Mouse (Mus musculus): ENCODE data around the gene Cfap298. TPM values are rescaled to one million over a fixed set of nuclear protein-coding genes. Genes with fewer than 3 reads are reported as not detected.

The Cfap298 gene
- polyA plus RNA-seq, 1 experiment: 35.4 TPM

- no peak overlapping the region for H3K27ac ChIP-seq (ENCODE audit: insufficient read depth, low read length)
- H3K4me3 ChIP-seq (ENCODE audit: insufficient read depth, low read length): no peak overlapping the region
- TF ChIP-seq CTCF (IDR thresholded peaks at IDR 0.05; ENCODE audit: extremely low read depth, insufficient read depth, low read length) (no peak), POLR2A (IDR thresholded peaks at IDR 0.05; ENCODE audit: extremely low read depth, insufficient read depth, low read length) (no peak)
Measured at GRCm38 (mm10) chr16:90953147-90953546, 18.2 kb upstream of the Cfap298 start.

GRCm38 (mm10) chr16:90950354-90950963 lies 15.5 kb upstream of the Cfap298 start:
- Histone ChIP-seq H3K4me3 (ENCODE audit: insufficient read depth, low read length) (no peak overlapping the region), H3K27ac (ENCODE audit: insufficient read depth, low read length) (no peak overlapping the region), H3K4me1 (ENCODE audit: control insufficient read depth, insufficient read depth, low read length) (no peaks in the 10 kb centered on the region)
- TF ChIP-seq CTCF (IDR thresholded peaks at IDR 0.05; ENCODE audit: extremely low read depth, insufficient read depth, low read length) (no peak), POLR2A (IDR thresholded peaks at IDR 0.05; ENCODE audit: extremely low read depth, insufficient read depth, low read length) (no peak)

More at GRCm38 (mm10) chr16:90953147-90953546, 18.2 kb upstream of the Cfap298 start:
- no peaks in the 10 kb centered on the region; the same call in 1 of the 2 replicates for H3K4me1 ChIP-seq (ENCODE audit: control insufficient read depth, insufficient read depth, low read length)

GRCm38 (mm10) chr16:90946977-90947376 lies 12.1 kb upstream of the Cfap298 start:
- no peak overlapping the region for H3K4me3 ChIP-seq (ENCODE audit: insufficient read depth, low read length)
- TF ChIP-seq CTCF (IDR thresholded peaks at IDR 0.05; ENCODE audit: extremely low read depth, insufficient read depth, low read length): no peak
- TF ChIP-seq POLR2A (IDR thresholded peaks at IDR 0.05; ENCODE audit: extremely low read depth, insufficient read depth, low read length): no peak

GRCm38 (mm10) chr16:90941246-90941645 lies 6.3 kb upstream of the Cfap298 start:
- H3K27ac ChIP-seq (ENCODE audit: insufficient read depth, low read length): no peak overlapping the region
- H3K4me1 ChIP-seq (ENCODE audit: control insufficient read depth, insufficient read depth, low read length): no peaks in the 10 kb centered on the region
- TF ChIP-seq POLR2A (IDR thresholded peaks at IDR 0.05; ENCODE audit: extremely low read depth, insufficient read depth, low read length) (no peak), CTCF (IDR thresholded peaks at IDR 0.05; ENCODE audit: extremely low read depth, insufficient read depth, low read length) (no peak)
- H3K4me3 ChIP-seq (ENCODE audit: insufficient read depth, low read length): no peak overlapping the region

More at GRCm38 (mm10) chr16:90946977-90947376, 12.1 kb upstream of the Cfap298 start:
- Histone ChIP-seq H3K4me1 (ENCODE audit: control insufficient read depth, insufficient read depth, low read length) (no peaks in the 10 kb centered on the region), H3K27ac (ENCODE audit: insufficient read depth, low read length) (no peak overlapping the region)

- Histone ChIP-seq H3K4me1 (ENCODE audit: control insufficient read depth, insufficient read depth, low read length) (no peaks in the 10 kb centered on the region), H3K27ac (ENCODE audit: insufficient read depth, low read length) (peak overlapping the region; percentile 41; the same call in 1 of the 2 replicates), H3K4me3 (ENCODE audit: insufficient read depth, low read length) (peak overlapping the region; percentile 55)
- TF ChIP-seq POLR2A (IDR thresholded peaks at IDR 0.05; ENCODE audit: extremely low read depth, insufficient read depth, low read length) (no peak), CTCF (IDR thresholded peaks at IDR 0.05; ENCODE audit: extremely low read depth, insufficient read depth, low read length) (no peak)
Measured at GRCm38 (mm10) chr16:90934193-90934686, 674 bp downstream of the Cfap298 start.

- H3K4me3 ChIP-seq (ENCODE audit: insufficient read depth, low read length): peak overlapping the region; percentile 55
- H3K4me1 ChIP-seq (ENCODE audit: control insufficient read depth, insufficient read depth, low read length): no peaks in the 10 kb centered on the region; the same call in 1 of the 2 replicates
- H3K27ac ChIP-seq (ENCODE audit: insufficient read depth, low read length): no peak overlapping the region
- TF ChIP-seq CTCF (IDR thresholded peaks at IDR 0.05; ENCODE audit: extremely low read depth, insufficient read depth, low read length): no peak
- no peak for TF ChIP-seq POLR2A (IDR thresholded peaks at IDR 0.05; ENCODE audit: extremely low read depth, insufficient read depth, low read length)
Measured at GRCm38 (mm10) chr16:90933534-90934176, 1.3 kb downstream of the Cfap298 start.

- Histone ChIP-seq H3K27ac (ENCODE audit: insufficient read depth, low read length) (no peak overlapping the region), H3K4me1 (ENCODE audit: control insufficient read depth, insufficient read depth, low read length) (no peaks in the 10 kb centered on the region; the same call in 1 of the 2 replicates), H3K4me3 (ENCODE audit: insufficient read depth, low read length) (no peak overlapping the region)
- TF ChIP-seq CTCF (IDR thresholded peaks at IDR 0.05; ENCODE audit: extremely low read depth, insufficient read depth, low read length) (no peak), POLR2A (IDR thresholded peaks at IDR 0.05; ENCODE audit: extremely low read depth, insufficient read depth, low read length) (no peak)
Measured at GRCm38 (mm10) chr16:90927446-90927845, 7.5 kb downstream of the Cfap298 start.

- no peak overlapping the region for H3K4me3 ChIP-seq (ENCODE audit: insufficient read depth, low read length)
- peak; percentile 93 for TF ChIP-seq CTCF (IDR thresholded peaks at IDR 0.05; ENCODE audit: extremely low read depth, insufficient read depth, low read length)
- no peak for TF ChIP-seq POLR2A (IDR thresholded peaks at IDR 0.05; ENCODE audit: extremely low read depth, insufficient read depth, low read length)
- H3K4me1 ChIP-seq (ENCODE audit: control insufficient read depth, insufficient read depth, low read length): no peaks in the 10 kb centered on the region; the same call in 1 of the 2 replicates
- H3K27ac ChIP-seq (ENCODE audit: insufficient read depth, low read length): no peak overlapping the region
Measured at GRCm38 (mm10) chr16:90925461-90925860, 9.5 kb downstream of the Cfap298 start.

- no peak overlapping the region for H3K27ac ChIP-seq (ENCODE audit: insufficient read depth, low read length)
- H3K4me3 ChIP-seq (ENCODE audit: insufficient read depth, low read length): no peak overlapping the region
- TF ChIP-seq CTCF (IDR thresholded peaks at IDR 0.05; ENCODE audit: extremely low read depth, insufficient read depth, low read length) (no peak), POLR2A (IDR thresholded peaks at IDR 0.05; ENCODE audit: extremely low read depth, insufficient read depth, low read length) (no peak)
Measured at GRCm38 (mm10) chr16:90924606-90925370, 10.1 kb downstream of the Cfap298 start.

More at GRCm38 (mm10) chr16:90924606-90925370, 10.1 kb downstream of the Cfap298 start:
- H3K4me1 ChIP-seq (ENCODE audit: control insufficient read depth, insufficient read depth, low read length): no peaks in the 10 kb centered on the region; the same call in 1 of the 2 replicates

Measured in cortical plate, adult 2 months (tissue).